Mouse (Mus musculus) frontal cortex, postnatal 10 days (tissue): ENCODE results near the gene Snrnp70.

Experiments used
- DNase-seq, 2 experiments: peaks; one replicate each; pipeline ENCODE4 v3.0.0; 2022; ENCODE audit warnings: low spot score in 2 of 2, mixed read lengths in 1 of 2

Snrnp70 gene

DNA sequence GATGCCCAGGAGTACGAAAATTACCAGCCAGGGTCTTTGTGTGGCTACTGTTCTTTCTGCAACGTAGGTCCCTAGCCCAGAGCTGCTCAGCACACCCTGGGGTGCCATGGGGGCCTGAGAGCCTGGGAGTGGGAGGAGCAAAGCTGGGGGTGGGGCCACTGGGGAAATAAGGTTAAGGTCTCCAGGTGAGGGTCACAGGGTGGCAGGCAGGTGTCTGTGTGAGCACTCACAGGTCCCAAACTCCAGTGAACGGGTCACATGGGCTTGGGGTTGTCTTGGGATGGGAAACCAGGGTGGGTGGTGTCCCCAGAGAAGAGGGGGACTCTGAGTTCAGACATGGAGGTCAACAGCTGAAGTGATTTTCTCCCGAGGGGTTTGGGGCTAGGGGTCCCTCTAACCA lies 58.1 kb downstream of the Snrnp70 start:
- DNase-seq = no peak

DNA sequence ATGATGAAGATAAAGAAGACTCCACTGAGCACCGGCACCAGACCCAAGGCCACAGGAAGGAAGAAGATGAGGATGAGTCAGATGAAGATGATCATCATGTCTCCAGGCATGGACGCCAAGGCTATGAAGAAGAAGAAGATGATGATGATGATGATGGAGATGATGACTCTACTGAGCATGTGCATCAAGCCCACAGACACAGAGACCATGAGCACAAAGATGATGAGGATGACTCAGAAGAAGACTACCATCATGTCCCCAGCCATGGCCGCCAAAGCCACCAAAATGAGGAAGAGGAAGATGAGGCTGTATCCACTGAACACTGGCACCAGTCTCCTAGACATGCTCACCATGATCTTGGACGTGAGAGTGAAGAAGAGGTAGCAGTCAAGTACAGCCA lies 59.2 kb downstream of the Snrnp70 start:
- no peak for DNase-seq

DNA sequence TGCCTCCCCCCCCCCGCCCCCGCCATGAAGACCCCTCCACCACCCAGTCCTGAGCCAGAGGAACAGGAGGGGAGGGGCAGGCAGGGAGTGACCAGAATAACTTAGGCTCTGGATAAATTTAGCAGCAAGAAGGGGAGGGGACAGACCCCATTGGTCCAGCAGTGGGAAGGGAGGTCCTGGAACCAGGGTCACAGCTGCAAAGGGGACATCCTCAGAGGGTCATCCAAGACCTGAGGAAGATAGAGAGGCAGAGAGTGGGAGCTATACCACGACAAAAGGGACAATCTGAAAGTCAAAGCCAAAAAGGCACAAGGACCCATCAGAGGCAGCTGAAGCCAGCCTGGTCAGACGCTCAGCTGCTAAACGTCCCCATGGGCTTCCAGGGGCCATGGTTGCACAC lies 60.5 kb downstream of the Snrnp70 start, which contains the start of gene Hrc:
Gene Hrc, plus strand, starts transcription at position 235 of the 400 bp plus-strand sequence.
- DNase-seq = no peak

DNA sequence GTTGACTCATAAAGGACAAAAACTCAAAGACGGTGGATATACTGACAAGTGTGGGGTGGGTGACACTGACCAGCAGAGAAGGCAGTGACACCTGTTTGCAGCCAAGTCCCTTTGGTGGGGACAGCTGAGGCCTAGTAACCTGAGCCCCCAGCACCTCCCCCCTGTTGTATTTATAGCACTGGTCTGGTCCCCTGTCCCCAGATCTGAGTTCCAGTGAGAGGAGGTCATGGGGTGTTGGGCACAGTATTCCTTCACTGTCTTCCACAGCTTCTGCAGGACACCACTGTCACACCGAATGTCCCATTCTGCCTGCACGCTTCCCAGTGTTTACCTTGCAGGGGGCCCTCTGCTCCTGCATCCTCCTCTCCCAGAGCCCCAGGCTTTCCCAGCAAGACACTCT lies 60.9 kb downstream of the Snrnp70 start:
- DNase-seq = no peak

- DNase-seq = peak; percentile 71 to 78
Observed at GRCm38 (mm10) chr7:45333431-45333982, 62.0 kb downstream of the Snrnp70 start, which contains the start of gene Trpm4. Gene Trpm4 (minus strand): TSS chr7:45333780.

GRCm38 (mm10) chr7:45332685-45333425 lies 62.7 kb downstream of the Snrnp70 start:
- no peak for DNase-seq

DNA sequence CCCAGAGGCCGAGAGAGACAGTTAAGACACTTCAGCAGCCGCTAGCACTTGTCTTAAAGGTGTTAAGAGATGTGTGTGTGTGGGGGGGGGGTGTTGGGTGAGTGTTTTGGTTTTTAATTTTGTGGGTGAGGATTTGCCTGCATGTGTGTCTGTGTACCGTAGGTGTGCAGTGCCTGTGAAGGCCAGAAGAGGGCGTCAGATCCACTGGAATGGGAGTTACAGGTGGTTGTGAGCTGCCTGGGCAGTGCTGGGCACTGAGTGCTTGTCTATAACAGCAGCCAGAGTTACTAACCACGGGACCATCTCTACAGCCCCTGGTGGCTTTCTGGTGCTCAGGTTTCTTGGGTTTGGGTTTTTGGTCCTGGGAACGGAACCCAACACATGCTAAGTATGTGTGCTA lies 64.0 kb downstream of the Snrnp70 start:
- no peak for DNase-seq

- DNase-seq = no peak
Observed at GRCm38 (mm10) chr7:45328841-45329475, 66.6 kb downstream of the Snrnp70 start.
